Mouse (Mus musculus) spleen, adult 2 months (tissue): ENCODE measurements at regions not wholly inside any gene's neighbourhood (a gene's known extent, or its start where the extent isn't known, plus 50 kb on each side); places are given as distances from the start of the nearest gene placed in this dataset.

Experiments used
- CTCF ChIP-seq: fragments of 200-500 bp; IDR thresholded peaks from 2 replicates; pipeline ENCODE4 v1.5.1; 2011; ENCODE audit warnings: mild to moderate bottlenecking, inconsistent platforms; ENCODE audit not compliant: insufficient read depth, insufficient read length, insufficient replicate concordance; ENCODE audit errors: extremely low read depth
- POLR2A ChIP-seq: fragments of 200-500 bp; IDR thresholded peaks from 2 replicates; pipeline ENCODE4 v1.6.1; 2011; ENCODE audit warnings: low read depth, low read length, inconsistent platforms

DNA sequence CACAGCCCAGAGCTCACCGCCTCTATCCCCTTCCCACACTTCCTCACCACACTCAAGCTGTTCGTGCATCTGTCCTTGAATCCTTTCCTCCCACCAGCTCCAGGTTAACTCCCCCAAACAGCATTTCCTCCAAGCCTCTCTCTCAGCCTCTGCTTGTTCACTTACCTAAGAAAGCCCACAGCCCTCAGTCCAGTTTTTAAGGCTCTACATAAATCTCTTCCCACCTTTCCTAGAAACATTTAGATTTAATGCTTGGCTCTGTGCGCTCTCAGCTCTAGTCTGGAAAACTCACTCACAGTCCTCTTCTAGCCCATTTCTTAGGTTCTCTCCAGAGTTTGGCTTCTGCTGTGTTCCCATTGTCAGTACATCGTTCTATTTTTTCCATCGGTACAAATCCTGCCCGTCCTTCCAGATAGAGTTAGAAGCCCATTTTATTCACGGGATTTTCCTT is 242.9 kb upstream of the Adgrl2 start:
- no peak for TF ChIP-seq POLR2A
- TF ChIP-seq CTCF = no peak
